Mouse (Mus musculus) kidney, embryonic 16.5 days (tissue): ENCODE measurements around the gene Trappc3. TPM values are rescaled to one million over a fixed set of nuclear protein-coding genes. Genes with fewer than 3 reads are reported as not detected.

Experiments
- ATAC-seq: fragments of 200-750 bp; cut with Nextera tagmentation; 2 replicates; pipeline ENCODE4 v1.8.0; 2017; ENCODE audit warnings: moderate TSS enrichment; ENCODE audit not compliant: low FRiP score, low TSS enrichment
- H3K27ac ChIP-seq: fragments of 300-500 bp; sonication (generic); 2 replicates; pipeline ENCODE4 v1.5.1; 2014; ENCODE audit warnings: low read length
- H3K27me3 ChIP-seq: fragments of 300-500 bp; sonication (generic); 2 replicates; pipeline ENCODE4 v1.6.1; 2014; ENCODE audit warnings: low read length, control low read depth, mixed read lengths; ENCODE audit not compliant: insufficient read depth
- H3K36me3 ChIP-seq: fragments of 300-500 bp; sonication (generic); 2 replicates; pipeline ENCODE4 v1.6.1; 2014; ENCODE audit warnings: low read length, control low read depth, mixed read lengths; ENCODE audit not compliant: insufficient read depth
- H3K4me1 ChIP-seq: fragments of 300-500 bp; sonication (generic); 2 replicates; pipeline ENCODE4 v1.6.1; 2014; ENCODE audit warnings: low read length, control low read depth, mixed read lengths; ENCODE audit not compliant: insufficient read depth
- H3K4me2 ChIP-seq: fragments of 300-500 bp; sonication (generic); replicated peaks from 2 replicates; pipeline ENCODE4 v1.6.1; 2014; ENCODE audit warnings: low read depth, low read length
- H3K4me3 ChIP-seq: fragments of 300-500 bp; sonication (generic); 2 replicates; pipeline ENCODE4 v1.5.1; 2014; ENCODE audit warnings: mild to moderate bottlenecking, low read length
- H3K9ac ChIP-seq: fragments of 300-500 bp; sonication (generic); replicated peaks from 2 replicates; pipeline ENCODE4 v1.6.1; 2014; ENCODE audit warnings: low read length
- H3K9me3 ChIP-seq: fragments of 300-500 bp; sonication (generic); 2 replicates; pipeline ENCODE4 v1.6.1; 2016; ENCODE audit warnings: low read length, control low read depth
- WGBS: fragments of 180-500 bp; shearing (Covaris S2); extraction: QIAGEN DNeasy Blood & Tissue Kit; methylation state at CpG from one replicate; pipeline ENCODE4 v1.1.7; 2014; 5-methylcytosine and 5-hydroxymethylcytosine counted together
- polyA plus RNA-seq: library from polyadenylated mRNA; unstranded; fragments of >200 nt; fragmentation: Nextera tagmentation; extraction: Ambion mirVana; gene quantifications from 2 replicates; pipeline ENCODE4 v1.2.1, GENCODE M21; 2015

Trappc3 gene
- polyA plus RNA-seq, 1 experiment from 2014 or later: 120 TPM

- Histone ChIP-seq H3K9me3 (no peaks in the 10 kb centered on the region), H3K36me3 (peaks cover 75% of the 10 kb centered on the region), H3K27me3 (no peaks in the 10 kb centered on the region), H3K4me3 (no peak overlapping the region), H3K9ac (no peak overlapping the region), H3K4me1 (no peaks in the 10 kb centered on the region; the same call in 1 of the 2 replicates), H3K4me2 (no peak overlapping the region), H3K27ac (no peak overlapping the region)
- no peak for ATAC-seq
- 92% methylated on average over 29 of the region's 29 CpGs for WGBS
Observed at GRCm38 (mm10) chr4:126233676-126234308, 28.3 kb upstream of the Trappc3 start.

- no peaks in the 10 kb centered on the region for H3K9me3 ChIP-seq
- WGBS: 81% methylated on average over 18 of the region's 18 CpGs
- no peak for ATAC-seq
Observed at GRCm38 (mm10) chr4:126234496-126235175, 27.5 kb upstream of the Trappc3 start.

DNA sequence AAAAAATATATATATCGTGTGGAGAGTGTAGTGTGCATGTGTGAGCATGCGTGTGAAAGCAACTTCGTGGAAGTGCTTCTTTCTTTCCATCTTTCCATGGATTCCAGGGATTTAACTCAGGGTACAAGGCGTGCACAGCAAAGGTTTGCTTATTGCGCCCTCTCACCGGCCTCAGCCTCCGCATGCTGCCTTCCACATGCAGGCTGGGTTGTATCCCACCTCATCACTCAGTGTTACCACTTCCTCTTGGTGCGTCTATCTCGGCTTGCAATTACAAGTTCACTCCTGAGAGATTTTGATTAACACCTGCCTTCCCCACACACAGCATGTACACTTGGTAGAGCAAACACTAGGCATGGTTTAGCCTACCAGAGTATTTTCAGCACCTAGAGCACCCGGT lies 26.9 kb upstream of the Trappc3 start:
- WGBS: 85% methylated on average over 10 of the region's 10 CpGs
- Histone ChIP-seq H3K36me3 (peaks cover 82% of the 10 kb centered on the region), H3K9ac (no peak overlapping the region), H3K4me2 (no peak overlapping the region), H3K4me1 (no peaks in the 10 kb centered on the region; the same call in 1 of the 2 replicates), H3K27ac (no peak overlapping the region), H3K4me3 (no peak overlapping the region), H3K27me3 (no peaks in the 10 kb centered on the region), H3K9me3 (no peaks in the 10 kb centered on the region)
- no peak for ATAC-seq

More at GRCm38 (mm10) chr4:126234496-126235175, 27.5 kb upstream of the Trappc3 start:
- Histone ChIP-seq H3K4me2 (no peak overlapping the region), H3K4me3 (no peak overlapping the region), H3K9ac (no peak overlapping the region), H3K27me3 (no peaks in the 10 kb centered on the region), H3K36me3 (peaks cover 80% of the 10 kb centered on the region), H3K27ac (no peak overlapping the region), H3K4me1 (no peaks in the 10 kb centered on the region; the same call in 1 of the 2 replicates)

- 0 out of 2 replicates have a peak, but pooled peaks have one; percentile 8 for ATAC-seq
- no peaks in the 10 kb centered on the region for H3K27me3 ChIP-seq
- H3K4me3 ChIP-seq: no peak overlapping the region
- H3K9ac ChIP-seq: peak overlapping the region; percentile 13; the same call in 1 of the 2 replicates
- no peaks in the 10 kb centered on the region; the same call in 1 of the 2 replicates for H3K4me1 ChIP-seq
- H3K4me2 ChIP-seq: peak overlapping the region; percentile 40
- no peaks in the 10 kb centered on the region for H3K9me3 ChIP-seq
- 49% methylated on average over 55 of the region's 63 CpGs for WGBS
- H3K27ac ChIP-seq: no peak overlapping the region
- H3K36me3 ChIP-seq: peaks cover 83% of the 10 kb centered on the region
Observed at GRCm38 (mm10) chr4:126236467-126237280, 25.5 kb upstream of the Trappc3 start.

GRCm38 (mm10) chr4:126237721-126238242 lies 24.3 kb upstream of the Trappc3 start:
- no peak for ATAC-seq
- WGBS: 75% methylated on average over 5 of the region's 5 CpGs

DNA sequence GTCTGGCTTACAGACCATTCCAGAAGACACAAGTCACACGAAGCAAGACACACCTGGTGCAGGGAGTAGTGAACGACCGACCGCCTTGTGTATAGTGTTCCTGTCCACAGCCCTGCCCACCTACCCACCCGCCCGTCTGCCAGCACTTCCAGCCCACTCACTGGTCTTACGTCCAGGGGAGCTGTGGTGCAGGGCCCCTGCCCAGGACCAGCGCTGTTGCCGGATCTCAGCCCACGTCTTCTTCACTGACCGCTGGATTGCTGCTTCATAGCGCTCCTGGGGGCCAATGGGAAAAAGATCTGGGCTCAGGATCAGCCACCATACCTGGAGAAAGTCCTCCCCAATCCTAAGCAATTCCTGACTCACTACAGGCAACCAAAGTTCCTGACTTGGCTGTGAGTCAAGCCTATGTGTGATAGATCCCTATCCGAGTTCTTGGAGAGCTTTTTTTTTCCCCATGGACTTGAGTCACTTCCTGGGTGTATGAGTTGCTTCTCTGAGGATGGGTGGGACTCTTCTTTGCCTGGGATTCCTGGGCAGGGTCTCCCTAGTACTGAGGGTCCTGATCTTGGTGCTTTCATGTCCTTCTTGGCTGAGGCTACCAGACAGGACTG lies 22.2 kb upstream of the Trappc3 start:
- H3K4me3 ChIP-seq: no peak overlapping the region
- peaks cover 10% of the 10 kb centered on the region for H3K4me1 ChIP-seq
- WGBS: 88% methylated on average over 13 of the region's 13 CpGs
- ATAC-seq: no peak
- H3K27me3 ChIP-seq: no peaks in the 10 kb centered on the region
- H3K36me3 ChIP-seq: peaks cover 57% of the 10 kb centered on the region
- no peak overlapping the region for H3K9ac ChIP-seq
- no peak overlapping the region for H3K4me2 ChIP-seq
- H3K27ac ChIP-seq: no peak overlapping the region
- H3K9me3 ChIP-seq: no peaks in the 10 kb centered on the region

More at GRCm38 (mm10) chr4:126237721-126238242, 24.3 kb upstream of the Trappc3 start:
- Histone ChIP-seq H3K9ac (peak overlapping the region; percentile 13; the same call in 1 of the 2 replicates), H3K36me3 (peaks cover 79% of the 10 kb centered on the region), H3K4me1 (peaks cover 10% of the 10 kb centered on the region), H3K4me2 (no peak overlapping the region), H3K27ac (no peak overlapping the region), H3K4me3 (no peak overlapping the region), H3K9me3 (no peaks in the 10 kb centered on the region), H3K27me3 (no peaks in the 10 kb centered on the region)

DNA sequence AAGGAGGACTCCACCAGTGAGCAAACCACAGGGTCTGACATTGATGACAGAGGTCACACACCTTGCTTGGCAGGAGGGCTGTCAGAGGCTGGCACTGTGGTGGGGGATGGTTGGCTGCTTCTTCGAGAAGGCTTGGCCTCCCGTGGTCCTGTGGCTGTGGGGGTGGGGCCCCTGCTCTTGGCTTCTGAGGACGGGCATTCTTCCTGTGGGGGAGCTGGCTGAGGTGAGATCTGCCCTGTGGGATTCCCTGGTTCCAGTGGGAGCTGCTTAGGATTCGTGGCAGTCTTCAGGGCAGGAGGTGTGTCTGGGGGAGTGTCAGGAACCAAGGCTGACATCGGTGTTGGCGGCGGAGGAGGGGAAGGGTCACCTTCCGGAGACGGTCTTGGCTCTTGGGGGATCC lies 20.2 kb upstream of the Trappc3 start:
- Histone ChIP-seq H3K9ac (no peak overlapping the region), H3K27ac (no peak overlapping the region), H3K4me2 (no peak overlapping the region), H3K27me3 (no peaks in the 10 kb centered on the region), H3K9me3 (no peaks in the 10 kb centered on the region), H3K36me3 (peaks cover 45% of the 10 kb centered on the region), H3K4me1 (peaks cover 10% of the 10 kb centered on the region), H3K4me3 (no peak overlapping the region)
- ATAC-seq: peak; percentile 25
- 20% methylated on average over 9 of the region's 9 CpGs for WGBS

GRCm38 (mm10) chr4:126242510-126242909 lies 19.6 kb upstream of the Trappc3 start:
- Histone ChIP-seq H3K27me3 (no peaks in the 10 kb centered on the region), H3K4me1 (peaks cover 10% of the 10 kb centered on the region), H3K36me3 (peaks cover 41% of the 10 kb centered on the region), H3K9ac (peak overlapping the region; percentile 39; the same call in 1 of the 2 replicates), H3K9me3 (no peaks in the 10 kb centered on the region), H3K4me2 (no peak overlapping the region), H3K27ac (0 out of 2 replicates have a peak overlapping the region, but pooled peaks have one; percentile 1), H3K4me3 (no peak overlapping the region)
- WGBS: 82% methylated on average over 6 of the region's 6 CpGs
- ATAC-seq: no peak; the same call in 1 of the 2 replicates

GRCm38 (mm10) chr4:126246202-126246889 lies 15.8 kb upstream of the Trappc3 start:
- ATAC-seq: no peak
- Histone ChIP-seq H3K27me3 (no peaks in the 10 kb centered on the region), H3K36me3 (peaks cover 15% of the 10 kb centered on the region), H3K27ac (no peak overlapping the region), H3K4me1 (peaks cover 19% of the 10 kb centered on the region), H3K9ac (no peak overlapping the region), H3K4me3 (no peak overlapping the region), H3K4me2 (no peak overlapping the region), H3K9me3 (no peaks in the 10 kb centered on the region)
- WGBS: 78% methylated on average over 13 of the region's 13 CpGs
